1 mouse cellular context compared by ENCODE assay signal in genomic region chr4:130359486-130360237, GRCm38 (mm10).
A peak's percentile ranks its signal among the peaks of the same experiment; 100 is the strongest.
TF ChIP-seq lines count a peak whose summit lies in the region.

Gene Zcchc17, minus strand, starts transcription at chr4:130359943.
Gene Snrnp40, plus strand, starts transcription at chr4:130360132.

TF ChIP-seq in myocyte, 11 proteins besides CTCF, POLR2A, EP300 and RAD21 (continued from another document):
- TF ChIP-seq POLR2AphosphoS2 (IDR thresholded peaks at IDR 0.05; ENCODE audit: insufficient read length, low read depth): peak; percentile 94
- TF ChIP-seq USF1 (IDR thresholded peaks at IDR 0.05; ENCODE audit: low read depth): no peak
